Mouse (Mus musculus) hindbrain, embryonic 11.5 days (tissue): Measurements from ENCODE around the gene Asb6. TPM values are rescaled to one million over a fixed set of nuclear protein-coding genes. Genes with fewer than 3 reads are reported as not detected.
A peak's percentile ranks its signal among the peaks of the same experiment; 100 is the strongest.

ENCODE experiments used
- ATAC-seq: fragments of 200-750 bp; cut with Nextera tagmentation; 2 replicates; pipeline ENCODE4 v1.8.0; 2017; ENCODE audit warnings: mild to moderate bottlenecking, moderate TSS enrichment, moderate library complexity; ENCODE audit not compliant: low FRiP score
- DNase-seq: peaks from one replicate; pipeline ENCODE4 v3.0.0-alpha.2; 2015; ENCODE audit warnings: low spot score
- H3K27ac ChIP-seq: fragments of 300-500 bp; sonication (generic); 2 replicates; pipeline ENCODE4 v1.5.1; 2014; ENCODE audit warnings: mild to moderate bottlenecking, low read depth, low read length
- H3K27me3 ChIP-seq: fragments of 300-500 bp; sonication (generic); 2 replicates; pipeline ENCODE4 v1.6.1; 2014; ENCODE audit warnings: mild to moderate bottlenecking, low read length, moderate library complexity, mixed read lengths; ENCODE audit not compliant: control insufficient read depth, insufficient read depth
- H3K36me3 ChIP-seq: fragments of 300-500 bp; sonication (generic); 2 replicates; pipeline ENCODE4 v1.6.1; 2014; ENCODE audit warnings: mild to moderate bottlenecking, low read length, moderate library complexity, mixed read lengths; ENCODE audit not compliant: control insufficient read depth, insufficient read depth
- H3K4me1 ChIP-seq: fragments of 300-500 bp; sonication (generic); replicated peaks from 2 replicates; pipeline ENCODE4 v1.6.1; 2014; ENCODE audit warnings: low read length, mixed read lengths; ENCODE audit not compliant: control insufficient read depth, insufficient read depth
- H3K4me2 ChIP-seq: fragments of 300-500 bp; sonication (generic); replicated peaks from 2 replicates; pipeline ENCODE4 v1.6.1; 2014; ENCODE audit warnings: mild to moderate bottlenecking, low read depth, low read length
- H3K4me3 ChIP-seq: fragments of 300-500 bp; sonication (generic); 2 replicates; pipeline ENCODE4 v1.5.1; 2014; ENCODE audit warnings: low read depth, low read length
- H3K9ac ChIP-seq: fragments of 300-500 bp; sonication (generic); 2 replicates; pipeline ENCODE4 v1.6.1; 2014; ENCODE audit warnings: low read depth, low read length
- H3K9me3 ChIP-seq: fragments of 300-500 bp; sonication (generic); 2 replicates; pipeline ENCODE4 v1.6.1; 2016; ENCODE audit warnings: low read length; ENCODE audit not compliant: control insufficient read depth
- WGBS: fragments of 180-500 bp; shearing (Covaris S2); extraction: QIAGEN DNeasy Blood & Tissue Kit; methylation state at CpG from one replicate; pipeline ENCODE4 v1.1.7; 2014; 5-methylcytosine and 5-hydroxymethylcytosine counted together
- polyA plus RNA-seq: library from polyadenylated mRNA; unstranded; fragments of >200 nt; fragmentation: Nextera tagmentation; extraction: Ambion mirVana; gene quantifications from 2 replicates; pipeline ENCODE4 v1.2.1, GENCODE M21; 2014

The Asb6 gene
- polyA plus RNA-seq = 26.0 and 28.5 TPM in 2 replicates

GRCm38 (mm10) chr2:30830283-30830795 lies at the start of gene Asb6:
TSS of gene Asb6 (minus strand) at chr2:30830333.
- Histone ChIP-seq H3K27ac (no peak within 1 kb of the TSS), H3K4me1 (peaks cover 10% of the 10 kb centered on the region), H3K27me3 (no peaks in the 10 kb centered on the region), H3K36me3 (no peaks in the 10 kb centered on the region; the same call in 1 of the 2 replicates), H3K4me3 (no peak within 1 kb of the TSS), H3K9me3 (no peaks in the 10 kb centered on the region), H3K4me2 (no peak within 1 kb of the TSS), H3K9ac (no peak within 1 kb of the TSS)
- 10% methylated on average over 4 of the region's 4 CpGs for WGBS
- ATAC-seq = no peak
- DNase-seq = no peak

DNA sequence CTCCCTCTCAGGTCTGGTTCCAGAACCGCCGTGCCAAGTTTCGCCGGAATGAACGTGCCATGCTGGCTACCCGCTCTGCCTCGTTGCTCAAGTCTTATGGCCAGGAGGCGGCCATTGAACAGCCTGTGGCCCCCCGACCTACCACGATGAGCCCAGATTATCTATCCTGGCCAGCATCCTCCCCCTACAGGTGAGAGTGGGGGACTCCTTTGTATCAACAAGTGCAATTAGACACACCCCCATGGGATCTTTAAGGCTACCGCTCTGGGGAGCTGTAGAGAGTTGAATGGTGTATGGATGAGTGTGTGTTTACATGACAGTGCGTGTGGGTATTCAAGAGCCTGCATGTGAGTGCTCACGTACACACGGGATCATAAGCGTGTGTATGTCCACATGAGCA lies 49.3 kb upstream of the Asb6 start:
- 93% methylated on average over 15 of the region's 15 CpGs for WGBS
- Histone ChIP-seq H3K4me3 (no peak overlapping the region), H3K27ac (no peak overlapping the region), H3K4me1 (peaks cover 2% of the 10 kb centered on the region; the same call in 1 of the 2 replicates), H3K36me3 (no peaks in the 10 kb centered on the region), H3K27me3 (no peaks in the 10 kb centered on the region), H3K4me2 (no peak overlapping the region), H3K9ac (no peak overlapping the region), H3K9me3 (no peaks in the 10 kb centered on the region)
- ATAC-seq (no peak), DNase-seq (no peak)

GRCm38 (mm10) chr2:30875621-30876432 lies 45.7 kb upstream of the Asb6 start:
- H3K4me3 ChIP-seq = no peak overlapping the region
- no peak overlapping the region for H3K9ac ChIP-seq
- WGBS = 44% methylated on average over 11 of the region's 11 CpGs
- peaks cover 2% of the 10 kb centered on the region; the same call in 1 of the 2 replicates for H3K4me1 ChIP-seq
- H3K4me2 ChIP-seq = no peak overlapping the region
- H3K36me3 ChIP-seq = no peaks in the 10 kb centered on the region
- ATAC-seq (no peak), DNase-seq (no peak)
- no peaks in the 10 kb centered on the region for H3K27me3 ChIP-seq
- H3K27ac ChIP-seq = 0 out of 2 replicates have a peak overlapping the region, but pooled peaks have one; percentile 36
- no peaks in the 10 kb centered on the region for H3K9me3 ChIP-seq

DNA sequence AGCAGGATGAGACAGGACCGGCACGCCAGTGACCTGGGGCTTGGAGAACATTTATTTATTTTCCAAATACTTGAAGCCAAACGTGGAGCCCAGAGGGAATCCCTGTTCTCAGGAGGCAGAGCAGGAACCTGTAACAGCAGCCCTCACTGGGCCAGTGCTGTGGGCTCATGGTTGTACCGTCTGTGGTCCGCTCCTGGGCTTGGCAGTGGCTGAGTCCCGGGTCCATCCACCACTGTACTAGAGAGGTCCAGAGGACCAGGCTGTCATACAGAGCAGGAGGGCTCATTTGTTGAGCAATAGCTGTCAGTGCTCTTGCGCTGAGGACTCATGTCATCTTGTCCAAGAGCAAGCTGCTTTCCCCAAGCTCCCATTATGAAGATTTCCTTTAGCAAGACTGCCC lies 45.0 kb upstream of the Asb6 start:
- no peaks in the 10 kb centered on the region for H3K36me3 ChIP-seq
- DNase-seq (no peak), ATAC-seq (no peak)
- H3K4me1 ChIP-seq = peaks cover 2% of the 10 kb centered on the region; the same call in 1 of the 2 replicates
- no peaks in the 10 kb centered on the region for H3K27me3 ChIP-seq
- no peak overlapping the region for H3K4me2 ChIP-seq
- no peak overlapping the region for H3K4me3 ChIP-seq
- no peak overlapping the region for H3K9ac ChIP-seq
- no peaks in the 10 kb centered on the region for H3K9me3 ChIP-seq
- 56% methylated on average over 7 of the region's 7 CpGs for WGBS
- no peak overlapping the region for H3K27ac ChIP-seq

- Histone ChIP-seq H3K36me3 (no peaks in the 10 kb centered on the region), H3K27ac (no peak overlapping the region), H3K4me2 (no peak overlapping the region), H3K9me3 (no peaks in the 10 kb centered on the region), H3K27me3 (no peaks in the 10 kb centered on the region), H3K4me3 (no peak overlapping the region), H3K4me1 (peaks cover 2% of the 10 kb centered on the region; the same call in 1 of the 2 replicates), H3K9ac (no peak overlapping the region)
- DNase-seq (no peak), ATAC-seq (no peak)
- WGBS = 22% methylated on average over 10 of the region's 10 CpGs
Measured at GRCm38 (mm10) chr2:30874445-30874844, 44.3 kb upstream of the Asb6 start.

- Histone ChIP-seq H3K36me3 (no peaks in the 10 kb centered on the region), H3K9ac (no peak overlapping the region), H3K27me3 (no peaks in the 10 kb centered on the region), H3K4me2 (no peak overlapping the region), H3K4me1 (peaks cover 2% of the 10 kb centered on the region; the same call in 1 of the 2 replicates), H3K27ac (peak overlapping the region; percentile 6; the same call in 1 of the 2 replicates), H3K4me3 (no peak overlapping the region), H3K9me3 (no peaks in the 10 kb centered on the region)
- DNase-seq = no peak
- WGBS = 82% methylated on average over 6 of the region's 6 CpGs
- ATAC-seq = no peak
Measured at GRCm38 (mm10) chr2:30872669-30873068, 42.5 kb upstream of the Asb6 start.

- ATAC-seq = no peak
Measured at GRCm38 (mm10) chr2:30870863-30871262, 40.7 kb upstream of the Asb6 start.

DNA sequence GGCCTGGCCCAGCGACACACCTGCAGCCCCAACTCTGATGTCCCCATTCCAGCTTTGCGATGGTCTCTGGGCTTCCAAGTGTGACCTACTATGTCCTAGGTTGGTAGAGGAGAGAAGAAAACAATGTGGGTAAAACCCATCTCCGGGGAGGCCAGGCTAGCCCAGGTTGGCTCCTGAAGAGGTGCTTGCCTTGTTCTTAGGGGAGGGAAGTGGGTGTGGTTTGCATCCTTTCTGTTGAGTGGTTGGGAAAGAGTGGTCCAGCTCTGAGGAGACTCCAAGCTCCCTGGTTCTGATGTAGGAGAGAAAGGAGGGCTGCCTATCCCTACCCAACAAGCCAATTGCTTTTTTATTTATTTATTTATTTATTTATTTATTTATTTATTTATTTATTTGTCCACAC lies 35.3 kb upstream of the Asb6 start:
- Histone ChIP-seq H3K9me3 (no peaks in the 10 kb centered on the region), H3K4me2 (no peak overlapping the region), H3K36me3 (no peaks in the 10 kb centered on the region), H3K4me1 (no peaks in the 10 kb centered on the region), H3K27ac (no peak overlapping the region), H3K4me3 (no peak overlapping the region), H3K27me3 (peaks cover 7% of the 10 kb centered on the region; the same call in 1 of the 2 replicates), H3K9ac (no peak overlapping the region)
- DNase-seq (no peak), ATAC-seq (no peak)
- WGBS = 45% methylated on average over 3 of the region's 3 CpGs

More at GRCm38 (mm10) chr2:30870863-30871262, 40.7 kb upstream of the Asb6 start:
- H3K4me1 ChIP-seq = peaks cover 2% of the 10 kb centered on the region; the same call in 1 of the 2 replicates
- H3K36me3 ChIP-seq = no peaks in the 10 kb centered on the region
- H3K4me2 ChIP-seq = no peak overlapping the region
- no peak overlapping the region for H3K9ac ChIP-seq
- no peak for DNase-seq
- H3K4me3 ChIP-seq = no peak overlapping the region
- H3K27me3 ChIP-seq = no peaks in the 10 kb centered on the region
- H3K27ac ChIP-seq = no peak overlapping the region
- 66% methylated on average over 8 of the region's 8 CpGs for WGBS
- no peaks in the 10 kb centered on the region for H3K9me3 ChIP-seq
